Mouse (Mus musculus): Measurements from ENCODE around the gene Ly6g6d. TPM values are rescaled to one million over a fixed set of nuclear protein-coding genes. Genes with fewer than 3 reads are reported as not detected.
"Not testable (repeated sequence)": the region's sequence is repeated elsewhere in the genome, so short reads cannot be mapped to it uniquely, and the experiment has no call there.

The Ly6g6d gene
- 1 to 10 TPM in 1 of 2 experiments, not detected in 1; 1.8 TPM for total RNA-seq (2021)
- long read RNA-seq, experiment 1, result 0 reads
- long read RNA-seq, experiment 2, partial matches to known transcripts, result 0 of 1 reads
- long read RNA-seq, experiment 2, other reads (novel, unspliced or antisense), result 1 of 1 reads

DNA sequence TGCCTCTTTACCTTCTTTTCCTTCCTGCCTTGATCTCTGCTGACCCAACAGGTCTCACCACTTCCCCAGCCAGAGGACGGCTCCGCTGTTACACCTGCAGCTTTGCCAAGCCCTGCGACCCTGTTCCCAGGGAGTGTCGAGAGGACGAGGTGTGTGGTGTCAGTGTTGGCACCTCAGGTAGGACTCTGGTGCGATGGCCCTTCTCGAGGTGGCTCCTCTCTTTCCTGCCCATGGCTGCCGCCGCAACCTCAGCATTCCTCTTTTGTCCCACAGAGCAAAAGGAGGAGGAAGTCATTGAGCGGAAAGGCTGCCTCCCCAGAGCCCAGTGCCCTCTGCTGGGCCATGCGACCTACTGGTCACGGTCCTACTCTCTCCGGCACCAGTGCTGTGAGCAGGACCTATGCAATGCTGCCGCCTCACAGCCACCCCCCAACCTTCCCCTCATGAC lies at the start of gene Ly6g6d:
TSS of gene Ly6g6d (minus strand) at position 280 of the 448 bp plus-strand sequence.
- no peak for DNase-seq
- intact Hi-C loops (cut with DNase I), result no loop called here

DNA sequence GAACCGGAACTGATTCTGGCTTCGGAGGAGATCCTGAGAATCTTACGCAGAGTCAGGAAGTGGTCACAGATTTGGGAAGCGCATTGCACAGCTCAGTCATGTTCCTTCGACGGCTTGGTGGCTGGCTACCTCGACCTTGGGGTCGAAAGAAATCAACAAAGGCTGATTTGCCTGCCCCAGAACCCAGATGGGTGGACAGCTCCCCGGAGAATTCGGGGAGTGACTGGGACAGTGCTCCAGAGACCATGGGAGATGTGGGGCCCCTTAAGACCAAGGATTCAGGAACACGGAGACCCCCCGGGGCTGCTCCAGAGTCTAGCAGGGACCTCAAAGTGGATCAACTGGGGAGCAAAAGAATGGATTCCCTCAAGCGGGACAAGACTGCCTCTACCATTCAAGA lies 49.2 kb upstream of the Ly6g6d start:
- DNase-seq, result no peak
- intact Hi-C loops (cut with DNase I), result no loop called here

DNA sequence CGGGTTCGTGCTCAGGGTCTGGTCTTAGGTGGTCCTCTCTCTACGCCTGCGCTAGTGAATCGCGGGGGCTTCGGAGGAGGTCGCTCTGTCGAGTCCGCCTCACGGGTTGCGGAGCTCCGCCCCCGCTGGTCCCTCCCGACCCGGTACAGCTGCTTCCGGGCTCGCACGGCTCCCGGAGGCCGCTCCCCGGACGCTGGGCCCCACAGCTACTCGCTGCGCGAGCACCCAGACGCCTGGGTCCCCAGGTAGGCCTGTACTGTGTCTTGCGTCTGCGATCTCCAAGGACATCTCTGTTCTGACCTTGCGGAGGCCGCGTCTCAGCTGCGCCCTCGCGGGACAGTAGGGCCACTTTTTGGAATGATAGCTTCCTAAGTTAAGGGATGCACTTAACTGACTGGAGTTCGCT lies 48.3 kb upstream of the Ly6g6d start, which contains the start of gene D17H6S53E:
TSS of gene D17H6S53E (plus strand) at position 168 of the 406 bp plus-strand sequence.
- intact Hi-C loops (cut with DNase I), result no loop called here
- peak; percentile 65 to 73 for DNase-seq

DNA sequence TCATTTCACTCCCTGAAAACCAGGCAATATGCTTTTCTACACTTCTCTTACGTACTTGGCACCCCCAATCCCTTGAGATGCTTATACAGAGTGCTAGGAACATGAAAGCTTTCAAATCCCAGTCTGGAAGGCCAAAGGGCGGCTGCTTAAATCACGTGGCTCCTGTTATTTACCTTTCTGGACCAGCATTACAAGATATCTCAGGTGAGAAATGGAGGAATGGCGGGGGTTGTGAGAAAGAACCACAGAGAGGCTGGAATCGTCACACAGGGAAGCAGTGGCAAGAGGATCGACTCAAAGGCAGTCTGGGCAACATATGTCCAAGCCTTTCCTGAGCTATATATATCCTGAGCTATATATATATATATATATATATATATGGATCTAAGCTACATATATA lies 47.7 kb upstream of the Ly6g6d start:
- intact Hi-C loops (cut with DNase I), result no loop called here
- no peak for DNase-seq

DNA sequence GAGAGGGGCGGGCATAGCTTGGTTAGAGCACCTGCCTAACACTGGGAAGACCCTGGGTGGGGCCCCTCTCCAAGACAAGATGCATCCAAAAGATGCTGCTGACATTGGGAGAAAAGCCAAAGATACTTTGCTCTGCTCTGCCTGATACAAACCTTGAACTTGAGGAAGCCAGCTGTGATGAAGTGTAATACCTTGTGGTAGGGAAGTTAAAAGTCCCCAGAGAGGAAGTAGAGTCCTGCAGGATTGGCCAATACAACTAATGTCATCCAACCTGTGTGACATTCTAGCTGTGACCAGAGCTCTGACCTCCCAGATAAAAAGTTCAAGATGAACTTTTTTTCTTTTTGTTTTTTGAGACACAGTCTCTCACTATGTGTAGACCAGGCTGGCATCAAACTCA lies 47.2 kb upstream of the Ly6g6d start:
- intact Hi-C loops (cut with DNase I), result no loop called here
- DNase-seq, result no peak

DNA sequence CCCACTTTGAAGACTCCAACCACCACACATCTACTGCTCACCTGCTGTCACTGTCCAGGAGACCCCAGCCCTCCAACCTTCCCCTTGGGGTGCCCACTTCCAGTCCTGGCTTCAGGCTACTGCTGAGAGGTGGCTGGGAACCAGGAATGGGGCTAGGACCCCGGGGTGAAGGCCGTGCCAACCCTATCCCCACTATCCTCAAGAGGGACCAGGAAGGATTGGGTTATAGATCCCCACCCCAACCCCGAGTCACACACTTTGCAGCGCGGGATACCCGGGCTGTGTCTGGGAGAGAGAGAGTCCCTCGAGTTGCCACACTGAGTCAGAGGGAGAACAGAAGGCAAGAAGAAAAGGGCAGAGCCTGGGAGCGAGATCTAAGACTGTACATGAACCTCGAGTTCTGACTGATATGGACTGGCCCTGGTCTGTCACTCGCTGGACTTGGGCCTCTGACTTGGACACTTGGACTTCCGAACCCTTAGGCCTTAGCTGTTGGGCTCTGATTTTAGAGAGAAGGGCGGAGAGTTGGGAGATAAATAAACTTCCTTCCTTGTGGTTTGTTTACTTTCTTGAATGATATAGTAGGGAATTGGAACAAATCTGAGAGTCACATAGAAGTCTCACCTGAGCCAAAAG lies 46.5 kb upstream of the Ly6g6d start:
- DNase-seq; intact Hi-C loops (cut with DNase I): not testable (repeated sequence)

DNA sequence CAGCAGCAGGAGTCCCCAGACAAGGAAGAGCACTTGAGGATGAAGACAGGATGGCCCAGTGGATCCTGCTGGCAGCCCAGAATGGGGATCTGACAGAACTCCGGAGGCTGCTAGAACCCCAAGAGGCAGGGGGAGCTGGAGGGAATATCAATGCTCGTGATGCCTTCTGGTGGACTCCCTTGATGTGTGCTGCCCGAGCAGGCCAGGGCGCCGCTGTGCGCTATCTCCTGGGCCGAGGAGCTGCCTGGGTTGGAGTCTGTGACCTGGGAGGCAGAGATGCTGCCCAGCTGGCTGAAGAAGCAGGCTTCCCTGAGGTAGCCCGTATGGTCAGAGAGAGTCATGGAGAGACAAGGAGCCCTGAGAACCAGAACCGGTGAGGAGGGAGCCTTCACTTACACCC lies 45.4 kb upstream of the Ly6g6d start:
- intact Hi-C loops (cut with DNase I); DNase-seq: not testable (repeated sequence)

DNA sequence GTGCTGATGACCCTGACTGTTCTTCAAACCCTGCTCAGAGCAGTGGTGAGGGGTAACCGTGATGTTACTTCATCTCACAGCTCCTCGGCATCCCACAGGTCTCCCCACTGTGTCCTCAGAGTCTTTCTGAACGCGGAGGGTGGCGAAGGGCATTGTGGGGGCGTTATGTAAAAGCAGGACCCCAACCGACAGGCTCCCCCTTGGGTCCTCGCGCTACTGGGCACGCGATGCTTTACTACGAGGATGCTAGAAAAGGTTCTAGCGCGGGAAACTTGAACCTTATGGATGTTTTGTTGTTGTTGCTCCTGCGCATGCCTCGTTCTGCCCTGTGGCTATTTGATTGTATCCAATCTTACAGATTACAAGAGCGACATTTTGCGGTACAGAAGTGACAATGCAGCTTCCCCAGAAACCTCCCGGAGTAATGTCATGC lies 44.0 kb upstream of the Ly6g6d start, which contains the start of gene Csnk2b:
TSS of gene Csnk2b (minus strand) at position 183 of the 433 bp plus-strand sequence.
- DNase-seq, result peak in 1 of 2 experiments; percentile 37
- intact Hi-C loops (cut with DNase I), result no loop called here

DNA sequence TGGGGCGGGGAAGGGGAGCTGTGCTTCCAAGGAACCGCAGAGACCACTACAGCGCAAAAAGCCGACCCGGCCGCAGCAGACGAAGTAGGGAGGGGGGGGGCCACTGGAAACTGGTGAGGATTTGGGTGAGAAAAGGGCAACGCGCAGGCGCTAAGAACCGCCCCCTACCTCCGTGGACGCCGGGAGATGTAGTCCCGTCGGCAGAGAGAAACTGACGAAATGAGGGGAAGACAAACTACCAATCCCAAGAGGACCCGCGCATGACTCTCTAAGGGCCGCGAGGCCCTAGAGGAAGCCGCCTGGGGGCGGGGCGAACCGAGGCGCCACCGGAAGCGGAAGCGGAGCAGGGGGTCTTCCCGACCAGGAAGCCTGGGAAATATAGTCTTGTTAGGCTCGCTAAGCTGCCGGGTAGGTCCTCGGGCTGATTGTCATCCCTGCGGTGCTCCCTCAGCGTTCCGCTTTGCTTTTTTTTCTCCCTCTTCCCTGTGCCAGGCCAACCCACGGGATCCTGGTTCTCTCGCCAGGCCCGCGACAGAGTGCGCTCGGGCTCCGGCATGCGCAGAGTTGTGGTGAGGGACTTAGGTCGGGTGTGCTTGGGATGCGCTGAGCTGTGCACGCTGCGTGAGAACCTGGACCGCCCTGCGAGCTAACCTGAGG lies 43.4 kb upstream of the Ly6g6d start, which contains the start of gene Gpank1:
TSS of gene Gpank1 (plus strand) at position 313 of the 657 bp plus-strand sequence.
- peak; percentile 93 to 98 for DNase-seq
- intact Hi-C loops (cut with DNase I), result no loop called here

DNA sequence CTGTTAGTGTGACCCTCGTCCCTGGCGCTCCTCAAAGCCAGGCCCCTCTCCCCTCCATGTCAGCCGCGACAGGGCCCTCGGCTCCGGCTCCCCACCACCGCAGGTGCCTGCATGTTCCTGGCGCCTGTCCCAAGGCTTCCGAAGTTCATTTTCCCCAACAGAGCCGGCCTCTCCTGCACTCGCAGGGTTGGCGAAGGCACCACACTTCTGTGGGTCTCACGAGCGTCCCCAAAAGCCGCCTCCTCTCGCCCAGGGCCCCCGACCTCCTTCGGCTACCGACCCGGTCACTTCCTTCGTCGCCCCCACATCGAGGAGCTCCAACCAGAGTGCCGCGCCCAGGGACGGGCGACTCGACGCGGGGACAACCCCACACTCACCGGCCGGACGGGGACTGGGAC lies 42.9 kb upstream of the Ly6g6d start:
- DNase-seq, result peak in 1 of 2 experiments; percentile 20
- intact Hi-C loops (cut with DNase I), result no loop called here

DNA sequence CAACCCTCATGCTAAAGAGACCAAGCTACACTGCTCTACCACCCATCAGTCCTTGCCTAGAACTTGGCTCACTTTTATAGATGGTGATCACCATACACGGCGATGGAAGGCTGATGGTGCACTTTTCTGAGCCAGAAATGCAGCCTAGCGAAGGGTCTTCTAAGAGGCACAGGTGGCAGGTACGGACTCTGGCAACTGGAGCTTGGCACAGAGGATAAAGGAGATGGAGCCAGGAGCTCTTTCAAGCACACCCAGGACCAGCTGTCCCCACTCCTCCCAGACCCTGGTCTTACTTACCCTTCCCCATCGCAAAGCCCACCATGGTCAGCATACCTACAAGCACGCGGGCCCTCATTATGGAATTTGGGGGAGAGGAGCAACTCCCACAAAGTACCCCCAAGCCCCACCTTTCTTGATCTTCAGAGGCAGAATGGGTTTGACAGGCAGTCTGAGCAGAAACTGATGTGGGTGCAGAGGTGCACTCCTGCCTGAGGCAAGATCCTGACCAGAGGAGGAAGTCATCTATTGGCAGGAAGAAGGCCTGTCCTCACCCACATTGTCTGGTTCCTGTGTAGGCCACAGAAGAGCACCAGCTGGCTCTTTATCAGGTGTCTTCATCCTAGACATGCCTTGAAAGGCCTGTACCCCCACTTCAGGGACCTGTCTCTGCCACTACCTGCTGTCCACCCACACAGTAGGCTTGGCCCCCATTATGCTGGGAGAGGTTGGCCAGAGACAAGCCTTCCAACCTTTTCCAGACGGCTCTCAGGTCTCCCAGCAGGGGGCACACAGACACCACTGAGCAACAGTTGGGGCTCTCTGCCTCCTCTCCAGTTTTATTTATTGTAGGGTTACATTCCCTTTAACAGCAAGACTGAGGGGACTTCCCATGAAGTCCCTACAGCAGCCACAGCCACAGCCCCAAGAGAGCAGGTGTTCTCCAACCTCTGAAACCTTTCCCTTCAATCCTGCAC lies 37.5 kb upstream of the Ly6g6d start, which contains the start of gene Ly6g5b:
TSS of gene Ly6g5b (minus strand) at position 383 of the 974 bp plus-strand sequence.
- DNase-seq, result no peak
- intact Hi-C loops (cut with DNase I), result no loop called here

DNA sequence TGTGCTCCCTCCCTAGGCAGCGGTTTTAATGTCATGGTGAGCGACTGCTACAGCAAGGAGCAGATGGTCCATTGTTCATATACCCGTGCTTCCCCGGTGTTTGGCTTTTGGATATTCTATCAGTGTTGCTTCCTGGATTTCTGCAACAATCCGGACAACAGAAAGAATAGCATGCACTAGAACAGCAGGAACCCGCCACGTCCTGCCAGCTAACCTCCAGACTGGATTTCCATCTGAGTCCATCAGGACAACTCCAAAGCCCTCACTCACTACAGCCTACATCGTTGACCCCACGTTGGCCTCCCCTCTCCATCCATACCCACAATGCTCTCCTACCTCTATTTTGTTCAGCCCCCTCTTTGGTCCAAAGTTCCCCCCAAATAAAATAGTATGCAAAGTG lies 33.9 kb upstream of the Ly6g6d start:
- intact Hi-C loops (cut with DNase I), result no loop called here

DNA sequence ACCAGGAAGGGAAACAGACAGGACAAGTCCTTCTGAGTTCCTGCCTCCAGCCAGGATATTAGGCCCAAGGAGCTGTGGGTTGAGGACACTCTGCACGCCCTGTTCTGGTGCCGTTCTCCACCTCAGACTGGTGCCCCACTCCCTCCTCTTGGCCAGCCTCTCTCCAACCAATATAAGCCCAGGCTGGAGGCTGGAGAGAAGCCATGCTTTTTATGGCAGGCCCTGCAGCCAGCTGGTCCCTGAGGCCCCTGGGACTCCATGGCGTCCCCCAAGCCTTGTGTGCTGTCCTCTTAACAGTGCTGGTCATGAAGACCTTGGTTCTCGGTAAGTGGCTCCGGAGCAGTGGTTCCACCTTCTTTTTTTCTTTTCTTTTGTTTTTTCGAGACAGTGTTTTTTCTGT lies 30.2 kb upstream of the Ly6g6d start, which contains the start of gene Ly6g5c:
TSS of gene Ly6g5c (plus strand) at position 183 of the 400 bp plus-strand sequence.
- DNase-seq, result no peak
- intact Hi-C loops (cut with DNase I), result no loop called here

More for the DNA sequence above, 33.9 kb upstream of the Ly6g6d start:
- no peak for DNase-seq

DNA sequence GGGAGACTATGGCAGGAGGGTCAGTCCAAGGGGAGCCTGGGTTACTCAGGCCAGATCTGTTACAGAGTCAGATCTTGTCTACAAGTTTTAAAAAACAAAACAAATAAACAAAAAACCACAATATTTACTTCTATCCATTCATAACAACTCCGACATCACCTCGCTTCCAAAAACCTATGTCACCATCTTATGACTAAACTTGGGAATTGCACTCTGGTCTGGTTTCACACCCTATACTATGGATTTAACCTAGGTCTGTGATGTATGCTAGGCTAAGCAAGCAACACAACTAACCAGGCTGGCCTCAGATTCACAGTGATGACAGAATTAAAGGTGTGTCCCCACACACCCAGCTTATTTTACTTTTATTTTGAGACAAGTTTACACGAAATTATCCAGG lies 28.7 kb upstream of the Ly6g6d start:
- intact Hi-C loops (cut with DNase I), result loop anchor here (2.0 kb wide), 1 partner anchor 36 kb away; no protein-coding TSS in a partner anchor
- no peak for DNase-seq

DNA sequence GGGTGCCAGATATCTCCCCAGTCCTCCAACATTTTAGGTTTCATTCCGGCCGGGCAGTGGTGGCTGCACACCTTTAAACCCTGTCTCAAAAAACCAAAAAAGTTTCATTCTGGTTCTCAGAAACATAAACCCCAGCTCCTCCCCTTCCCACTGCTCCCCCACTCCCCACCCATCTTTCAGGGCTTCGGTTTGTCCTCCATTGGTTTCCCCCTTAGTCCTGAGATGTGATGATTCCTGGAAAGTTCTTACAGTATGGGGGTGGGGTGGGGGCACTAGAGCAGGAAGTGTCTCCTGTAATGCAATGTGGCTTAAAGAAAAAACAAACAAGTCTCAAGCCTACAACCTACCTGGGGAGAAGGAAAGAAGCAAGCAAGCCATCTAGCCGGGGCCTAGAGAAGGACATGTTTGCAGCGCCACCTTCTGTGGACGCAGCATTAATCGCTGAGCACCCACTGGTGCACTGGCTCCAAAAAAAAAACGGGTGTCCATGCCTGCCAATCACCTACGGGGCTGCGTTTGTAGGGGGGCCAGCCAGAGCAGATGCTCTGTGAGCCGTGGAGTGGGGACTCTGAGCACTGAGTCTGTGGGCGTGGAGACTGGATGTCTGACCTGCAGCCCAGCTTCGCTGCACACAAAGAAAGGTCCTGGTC lies 28.0 kb upstream of the Ly6g6d start:
- intact Hi-C loops (cut with DNase I), result loop anchor here (1.0 to 2.0 kb wide), 2 partner anchors 35 to 85 kb away; no protein-coding TSS in a partner anchor

DNA sequence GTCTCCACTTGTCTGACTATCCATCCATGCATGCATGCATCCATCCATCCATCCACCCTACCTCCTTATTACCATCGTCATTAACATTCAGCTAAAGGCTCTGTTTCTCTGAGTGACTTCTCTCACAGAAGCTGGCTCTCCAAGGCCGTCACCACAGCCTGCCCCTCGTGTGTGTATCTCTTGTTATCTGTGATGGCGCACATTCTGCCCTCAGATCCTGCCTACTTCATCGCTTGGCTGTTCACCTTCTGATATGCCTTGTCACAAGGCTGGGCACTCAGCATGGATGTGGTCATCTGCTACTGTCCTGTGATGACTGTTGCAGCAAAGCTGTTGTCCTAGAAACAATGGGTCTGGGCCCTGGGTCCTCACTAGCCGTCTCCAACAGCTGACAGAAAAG lies 26.9 kb upstream of the Ly6g6d start:
- DNase-seq, result no peak
- intact Hi-C loops (cut with DNase I), result loop anchor here (1.0 kb wide), 1 partner anchor 83 kb away; no protein-coding TSS in a partner anchor

More for the DNA sequence above, 28.0 kb upstream of the Ly6g6d start:
- DNase-seq, result no peak

DNA sequence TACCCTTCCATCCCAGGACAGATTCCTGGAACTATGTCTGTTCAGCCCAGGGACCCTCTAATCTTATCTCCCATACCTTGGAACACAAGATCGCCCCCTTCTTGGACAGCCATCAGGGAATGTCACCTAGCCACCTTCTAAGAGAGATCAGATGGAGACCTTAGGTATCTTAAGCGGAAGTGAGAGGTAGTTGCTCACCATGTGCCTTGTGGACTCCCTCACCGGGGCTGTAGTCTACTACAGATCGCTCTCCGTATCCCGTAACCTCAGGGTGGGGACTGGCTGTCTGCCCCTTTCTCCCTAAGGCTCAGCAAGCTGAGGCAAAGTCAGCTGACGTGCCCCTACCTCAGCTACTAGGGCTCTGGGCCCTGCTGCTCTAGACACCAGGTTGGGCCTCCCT lies 26.2 kb upstream of the Ly6g6d start:
- intact Hi-C loops (cut with DNase I), result no loop called here

DNA sequence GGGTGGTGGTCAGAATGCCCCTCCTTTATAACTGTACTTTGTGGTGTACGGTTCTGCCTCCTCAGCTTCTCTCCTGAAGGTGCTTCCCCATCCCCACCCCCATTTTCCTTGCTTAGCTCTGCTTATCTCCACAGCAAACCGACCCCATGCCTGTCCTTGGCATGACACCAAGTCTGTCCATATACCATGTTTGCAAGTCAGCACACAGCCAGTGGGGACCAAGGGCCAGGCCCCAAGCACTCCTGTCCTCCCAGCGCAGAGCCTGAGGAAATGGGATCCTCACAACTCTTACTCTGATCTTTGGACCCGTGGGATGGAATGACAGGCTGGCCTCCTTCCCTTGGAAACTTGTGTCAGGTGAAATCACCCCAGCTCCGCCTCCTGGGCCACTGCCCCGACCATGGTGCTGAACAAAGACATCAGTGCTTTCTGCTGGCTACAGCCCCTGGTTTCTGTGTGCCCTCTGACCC lies 25.4 kb upstream of the Ly6g6d start:
- intact Hi-C loops (cut with DNase I), result no loop called here
- DNase-seq, result no peak

More for the DNA sequence above, 26.2 kb upstream of the Ly6g6d start:
- DNase-seq, result no peak

DNA sequence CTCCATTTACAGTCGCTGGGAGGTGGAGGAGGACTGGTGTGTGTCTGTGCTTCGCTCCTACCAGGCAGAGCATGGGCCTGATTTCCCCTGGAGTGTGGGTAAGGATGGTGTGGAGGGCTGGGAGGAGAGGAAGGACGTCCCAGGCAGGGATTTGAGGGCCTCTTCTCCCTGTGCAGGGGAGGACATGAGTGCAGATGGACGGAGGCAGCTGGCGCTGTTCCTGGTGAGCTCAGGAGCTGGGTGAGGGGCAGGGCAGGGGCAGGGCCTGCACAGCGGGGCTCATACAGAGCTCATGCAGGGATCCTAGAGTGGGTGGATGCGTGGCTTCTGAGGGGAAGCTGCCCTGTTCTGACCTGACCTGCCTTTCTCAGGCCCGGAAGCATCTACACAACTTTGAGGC lies 24.4 kb upstream of the Ly6g6d start:
- DNase-seq, result no peak
- intact Hi-C loops (cut with DNase I), result no loop called here

All from gastrocnemius, postnatal 36 days (tissue).